Mouse (Mus musculus): ENCODE results near the gene Snta1. TPM values are rescaled to one million over a fixed set of nuclear protein-coding genes. Genes with fewer than 3 reads are reported as not detected.

Gene Snta1
- total RNA-seq, 2 experiments from 2014 or later = 0.12 TPM; not detected in 1

DNA sequence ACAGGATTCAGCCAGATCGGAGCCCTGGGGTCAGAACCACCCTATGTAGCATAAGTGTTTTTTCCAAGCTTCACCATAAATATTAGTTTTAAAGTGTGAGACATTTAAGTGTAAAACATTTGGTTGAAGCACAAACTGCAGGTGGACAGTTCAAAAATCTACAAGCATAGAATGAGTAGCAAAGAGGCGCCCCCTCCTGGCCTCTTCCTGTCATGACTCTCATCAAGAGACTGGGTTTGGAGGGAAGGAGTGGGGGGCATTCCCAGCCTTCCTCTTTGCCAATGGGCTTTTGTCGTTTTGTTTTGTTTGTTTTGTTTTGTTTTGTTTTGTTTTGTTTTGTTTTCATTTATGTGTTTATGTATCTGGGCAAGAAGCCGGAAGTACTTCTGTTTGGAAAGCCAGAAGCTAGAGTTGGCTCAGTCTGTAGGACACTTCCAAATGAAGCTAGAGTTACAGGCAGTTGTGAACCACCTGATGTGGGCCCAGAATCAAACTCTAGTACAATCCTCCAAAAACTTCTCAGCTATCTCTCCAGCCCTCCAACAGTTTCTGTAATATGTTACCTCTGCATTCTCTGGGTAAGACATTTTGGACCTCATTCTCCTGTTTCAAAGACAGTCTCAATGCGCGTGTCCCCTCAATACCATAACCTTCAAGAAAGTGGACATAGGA lies 33.8 kb downstream of the Snta1 start:
- peak; percentile 64 for ATAC-seq (replicated peaks; ENCODE audit: poor library complexity)

DNA sequence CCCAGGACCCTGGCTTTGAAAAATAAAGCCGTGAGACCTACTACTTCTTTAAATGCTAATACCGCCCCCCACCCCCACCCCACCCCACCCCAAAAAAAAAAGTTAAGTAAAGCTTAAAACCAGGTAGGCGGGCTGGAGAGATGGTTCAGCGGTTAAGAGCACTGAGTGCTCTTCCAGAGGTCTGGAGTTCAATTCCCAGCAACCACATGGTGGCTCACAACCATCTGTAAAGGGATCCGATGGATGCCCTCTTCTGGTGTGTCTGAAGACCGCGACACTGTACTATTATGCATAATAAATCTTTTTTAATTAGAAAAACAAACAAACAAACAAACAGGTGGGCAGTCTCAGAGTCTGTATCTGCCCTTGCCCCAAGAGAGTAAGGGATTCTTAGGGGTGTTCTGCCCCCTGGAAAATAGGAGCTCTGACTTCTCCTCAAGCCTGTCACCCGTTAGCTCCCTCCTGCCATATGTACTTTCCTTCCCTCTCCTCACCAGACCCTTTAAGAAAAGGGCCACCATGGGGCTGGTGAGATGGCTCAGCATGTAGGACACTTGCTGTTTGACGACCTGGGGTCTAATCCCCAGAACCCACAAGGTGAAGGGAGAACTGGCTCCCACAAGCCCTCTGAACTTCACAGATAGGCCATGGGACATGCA lies 34.9 kb downstream of the Snta1 start, which contains the start of gene Cdk5rap1:
Cdk5rap1 (minus strand) TSS at position 169 of the 659 bp plus-strand sequence.
- no peak for ATAC-seq (replicated peaks; ENCODE audit: poor library complexity)

DNA sequence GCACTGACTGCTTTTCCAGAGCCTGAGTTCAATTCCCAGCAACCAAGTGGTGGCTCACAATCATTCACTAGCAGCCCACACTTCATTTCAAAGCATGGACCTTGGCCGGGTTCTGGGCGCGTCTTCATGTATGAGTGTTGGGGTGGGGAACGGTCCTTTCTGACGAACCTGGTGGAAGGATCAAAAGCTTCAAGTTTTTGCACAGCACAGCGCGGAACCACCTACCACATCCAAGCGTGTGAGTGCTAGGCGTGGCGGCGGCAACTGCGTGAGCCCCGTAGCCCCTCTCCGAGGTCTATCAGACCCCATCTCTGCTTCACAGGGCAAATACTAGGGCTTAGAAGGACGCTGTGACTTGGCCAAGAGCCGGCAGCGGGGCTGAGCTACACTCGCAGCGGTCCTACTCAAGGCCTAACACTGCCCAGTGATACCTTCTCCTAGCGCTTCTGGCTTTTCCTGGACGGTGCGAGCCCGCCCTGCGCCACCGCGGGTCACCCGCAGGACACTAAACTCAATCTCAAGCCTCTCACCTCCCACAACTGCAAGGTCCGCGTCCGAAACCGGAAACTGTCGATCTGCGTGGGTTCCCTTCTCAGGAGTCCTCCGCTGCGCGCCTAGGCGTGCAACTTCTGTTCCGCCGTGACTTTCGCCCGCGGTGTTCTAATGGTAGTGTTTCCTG lies 35.6 kb downstream of the Snta1 start:
- ATAC-seq (replicated peaks; ENCODE audit: poor library complexity) = peak; percentile 90

DNA sequence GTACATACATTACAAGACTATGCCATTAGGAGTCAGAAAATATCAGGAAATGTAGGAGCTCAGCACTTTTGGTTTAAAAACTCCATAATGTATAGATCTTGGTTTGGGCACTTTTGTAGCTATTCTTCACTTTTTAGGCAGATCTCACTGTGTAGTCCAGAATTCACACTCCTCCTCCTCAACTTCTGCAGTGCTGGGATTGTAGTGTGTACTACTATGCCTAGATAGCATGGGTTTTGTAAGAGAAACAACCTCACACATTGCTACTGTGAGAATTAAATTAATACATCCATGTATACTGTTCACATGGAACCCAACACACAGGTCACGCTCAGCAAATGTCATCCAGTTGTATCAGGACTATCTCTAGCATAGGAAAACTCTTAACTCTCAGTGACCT lies 40.4 kb downstream of the Snta1 start:
- no peak for ATAC-seq (replicated peaks; ENCODE audit: poor library complexity)

DNA sequence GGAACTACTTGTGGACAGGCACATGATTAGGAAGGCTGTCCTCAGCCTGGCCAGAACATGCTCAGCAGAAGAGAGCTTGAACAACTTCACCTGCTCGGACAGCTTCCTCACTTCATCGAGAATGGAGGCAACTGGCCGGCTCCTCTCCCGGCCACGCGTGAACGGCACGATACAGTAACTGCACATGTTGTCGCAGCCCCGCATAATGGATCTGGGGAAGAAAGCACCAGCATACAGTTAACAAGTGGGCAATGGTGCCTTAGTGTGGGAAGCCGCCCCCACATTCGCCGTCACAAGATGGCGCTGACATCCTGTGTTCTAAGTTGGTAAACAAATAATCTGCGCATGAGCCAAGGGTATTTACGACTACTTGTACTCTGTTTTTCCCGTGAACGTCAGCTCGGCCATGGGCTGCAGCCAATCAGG lies 53.9 kb downstream of the Snta1 start:
- ATAC-seq (replicated peaks; ENCODE audit: poor library complexity) = peak; percentile 42; the same call in 1 of the 2 replicates

DNA sequence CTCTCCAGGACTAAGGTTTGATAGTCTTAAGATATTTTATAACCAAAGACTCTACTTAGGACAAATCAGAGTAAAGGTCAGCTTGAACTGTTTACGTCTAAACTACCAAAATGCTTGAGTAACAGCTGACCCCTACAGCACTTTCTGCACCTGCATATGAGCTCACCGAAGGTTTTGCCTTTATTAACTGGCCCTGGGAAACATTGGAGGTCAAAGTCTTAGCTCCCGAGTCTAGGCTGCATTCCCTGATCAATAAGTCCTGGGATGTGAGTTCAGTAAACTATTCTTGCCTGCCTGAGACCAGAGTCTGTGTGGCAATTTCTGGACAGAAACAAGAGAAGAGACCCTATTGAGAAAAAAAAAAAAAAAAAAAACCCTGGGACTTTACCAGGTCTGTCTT lies 59.7 kb downstream of the Snta1 start:
- no peak for ATAC-seq (replicated peaks; ENCODE audit: poor library complexity)

DNA sequence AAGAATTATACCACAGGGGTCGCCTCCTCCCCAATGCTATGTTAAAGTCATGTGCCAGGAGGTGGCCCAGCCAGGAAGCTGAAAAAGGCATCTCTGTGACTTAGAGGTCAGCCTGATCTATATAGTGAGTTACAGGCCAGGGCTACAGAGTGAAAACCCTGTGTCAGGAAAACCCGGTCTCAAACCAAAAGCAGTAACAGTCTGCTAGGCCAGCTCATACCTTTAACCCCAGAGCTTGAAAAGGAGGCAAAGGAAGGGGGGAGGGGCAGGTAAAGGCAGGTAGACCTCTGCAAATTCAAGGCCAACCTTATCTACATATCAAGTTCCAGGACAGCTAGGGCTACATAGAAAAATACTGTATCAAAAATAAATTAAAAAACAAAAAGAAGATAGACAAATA lies 68.5 kb downstream of the Snta1 start:
- no peak for ATAC-seq (replicated peaks; ENCODE audit: poor library complexity)

DNA sequence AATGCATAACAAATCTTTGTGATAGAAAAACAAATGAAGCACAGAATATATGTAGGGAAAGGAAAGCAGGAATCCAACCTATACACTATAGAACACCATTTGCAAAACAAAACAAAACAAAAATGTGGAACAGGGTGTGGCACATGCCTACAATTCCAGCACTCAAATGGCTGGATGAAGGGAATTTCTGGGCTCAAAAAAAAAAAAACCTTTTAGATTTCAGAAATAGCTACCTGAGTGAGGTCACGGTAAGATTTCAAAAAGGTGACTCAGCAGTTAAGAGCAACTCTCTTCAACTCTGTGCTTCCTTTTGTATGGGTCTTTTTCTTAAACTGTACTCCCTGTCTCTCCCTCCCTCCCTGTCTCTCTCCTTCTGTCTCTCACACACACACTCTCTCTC lies 69.7 kb downstream of the Snta1 start:
- no peak for ATAC-seq (replicated peaks; ENCODE audit: poor library complexity)

DNA sequence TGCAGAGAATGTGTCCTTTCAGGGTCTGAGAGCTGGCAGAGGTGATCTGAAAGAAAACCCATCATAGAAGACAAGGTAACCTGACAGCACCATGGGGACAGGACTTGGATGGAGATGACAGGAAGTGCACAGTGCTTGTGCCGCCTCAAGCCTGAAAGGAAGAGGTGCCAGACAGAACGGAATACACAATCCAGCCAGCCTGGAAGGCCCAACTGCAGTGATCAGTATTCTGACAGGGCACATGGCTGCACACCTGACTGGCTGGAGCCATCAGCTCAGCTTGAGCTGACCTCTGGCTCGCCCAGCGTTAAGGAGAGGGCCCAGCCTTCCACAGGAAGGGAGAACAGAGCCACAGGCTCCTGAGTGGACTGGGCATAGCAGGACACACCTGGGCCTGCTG lies 72.3 kb downstream of the Snta1 start:
- no peak for ATAC-seq (replicated peaks; ENCODE audit: poor library complexity)

DNA sequence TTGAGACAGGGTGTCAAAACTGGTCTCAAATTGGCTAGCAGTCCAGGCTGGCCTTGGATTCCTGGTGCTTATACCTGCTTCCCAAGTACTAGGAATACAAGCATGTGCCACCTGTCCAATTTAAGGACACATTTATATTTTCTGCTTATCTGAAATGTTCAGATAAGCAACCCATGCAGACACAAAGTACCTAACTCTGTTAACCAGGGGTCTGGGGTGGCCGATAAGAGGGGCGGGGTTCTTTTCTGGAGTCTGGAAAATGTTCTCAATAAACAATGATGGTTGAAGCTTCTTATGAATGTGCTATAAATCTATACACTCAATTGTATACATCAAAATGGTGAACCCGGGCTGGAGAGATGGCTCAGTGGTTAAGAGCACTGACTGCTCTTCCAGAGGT lies 81.0 kb downstream of the Snta1 start:
- peak; percentile 80 for ATAC-seq (replicated peaks; ENCODE audit: poor library complexity)

Other genes starting within 250 kb of the Snta1 start
- not detected in 2 replicates for gene Bpifa5, start 245.5 kb downstream of the Snta1 start, total RNA-seq (2015)
- gene Bpifa5, start 245.5 kb downstream of the Snta1 start, total RNA-seq (2017) = not detected in 2 replicates
- gene Bpifb1, start 217.3 kb downstream of the Snta1 start, total RNA-seq (2015) = not detected in 2 replicates
- not detected in 2 replicates for gene Bpifb1, start 217.3 kb downstream of the Snta1 start, total RNA-seq (2017)
- not detected in 2 replicates for gene Bpifb5, start 184.4 kb downstream of the Snta1 start, total RNA-seq (2015)
- 0.42 TPM in 1 of 2 replicates, not detected in the other for gene Bpifb5, start 184.4 kb downstream of the Snta1 start, total RNA-seq (2017)
- not detected in 2 replicates for gene Bpifb9a, start 150.2 kb downstream of the Snta1 start, total RNA-seq (2015)
- not detected in 2 replicates for gene Bpifb9a, start 150.2 kb downstream of the Snta1 start, total RNA-seq (2017)
- not detected in 2 replicates for gene Bpifb9b, start 100.9 kb downstream of the Snta1 start, total RNA-seq (2015)
- gene Bpifb9b, start 100.9 kb downstream of the Snta1 start, total RNA-seq (2017) = not detected in 2 replicates
- gene Cdk5rap1, start 35.1 kb downstream of the Snta1 start, total RNA-seq (2015) = 12.3 and 15.8 TPM in 2 replicates
- gene Cdk5rap1, start 35.1 kb downstream of the Snta1 start, total RNA-seq (2017) = 13.8 and 16.4 TPM in 2 replicates
- 14.8 and 23.3 TPM in 2 replicates for gene Cbfa2t2, start 28.4 kb upstream of the Snta1 start, total RNA-seq (2015)
- 10.1 and 11.5 TPM in 2 replicates for gene Cbfa2t2, start 28.4 kb upstream of the Snta1 start, total RNA-seq (2017)
- not detected in 2 replicates for gene 1700003F12Rik, start 139.0 kb upstream of the Snta1 start, total RNA-seq (2015)
- gene 1700003F12Rik, start 139.0 kb upstream of the Snta1 start, total RNA-seq (2017) = not detected in 2 replicates
- not detected in 2 replicates for gene Actl10, start 143.7 kb upstream of the Snta1 start, total RNA-seq (2015)
- gene Actl10, start 143.7 kb upstream of the Snta1 start, total RNA-seq (2017) = 0.27 TPM in 1 of 2 replicates, not detected in the other
- gene Necab3, start 150.8 kb upstream of the Snta1 start, total RNA-seq (2015) = 1.4 and 3.9 TPM in 2 replicates
- 1.3 and 1.7 TPM in 2 replicates for gene Necab3, start 150.8 kb upstream of the Snta1 start, total RNA-seq (2017)
- 21.2 and 23.7 TPM in 2 replicates for gene E2f1, start 161.8 kb upstream of the Snta1 start, total RNA-seq (2015)
- gene E2f1, start 161.8 kb upstream of the Snta1 start, total RNA-seq (2017) = 14.1 and 14.2 TPM in 2 replicates
- 14.6 and 14.9 TPM in 2 replicates for gene Pxmp4, start 195.6 kb upstream of the Snta1 start, total RNA-seq (2015)
- 9.2 and 10.7 TPM in 2 replicates for gene Pxmp4, start 195.6 kb upstream of the Snta1 start, total RNA-seq (2017)
- gene Zfp341, start 205.2 kb upstream of the Snta1 start, total RNA-seq (2015) = 3.3 and 4.0 TPM in 2 replicates
- gene Zfp341, start 205.2 kb upstream of the Snta1 start, total RNA-seq (2017) = 1.2 and 2.3 TPM in 2 replicates
- gene 4930519P11Rik, start 205.3 kb upstream of the Snta1 start, total RNA-seq (2015) = 0.54 TPM in 1 of 2 replicates, not detected in the other
- not detected in 2 replicates for gene 4930519P11Rik, start 205.3 kb upstream of the Snta1 start, total RNA-seq (2017)
- gene Chmp4b, start 243.6 kb upstream of the Snta1 start, total RNA-seq (2015) = 81.2 and 89.4 TPM in 2 replicates
- 103 and 120 TPM in 2 replicates for gene Chmp4b, start 243.6 kb upstream of the Snta1 start, total RNA-seq (2017)

All from megakaryocyte progenitor cell, adult 5-6 weeks (primary cell).